Mouse (Mus musculus) hindbrain, postnatal 0 days (tissue): Measurements from ENCODE around the gene Lhx4. TPM values are rescaled to one million over a fixed set of nuclear protein-coding genes. Genes with fewer than 3 reads are reported as not detected.

Experiments used
- ATAC-seq: fragments of 200-750 bp; cut with Nextera tagmentation; 2 replicates; pipeline ENCODE4 v1.8.0; 2017; ENCODE audit warnings: mild to moderate bottlenecking, moderate TSS enrichment, moderate library complexity
- DNase-seq: peaks from one replicate; pipeline ENCODE4 v3.0.0-alpha.2; 2015; ENCODE audit warnings: low spot score
- H3K27ac ChIP-seq: fragments of 300-500 bp; sonication (generic); 2 replicates; pipeline ENCODE4 v1.5.1; 2014; ENCODE audit warnings: mild to moderate bottlenecking
- H3K27me3 ChIP-seq: fragments of 300-500 bp; sonication (generic); 2 replicates; pipeline ENCODE4 v1.6.1; 2014; ENCODE audit warnings: low read length, mixed read lengths; ENCODE audit not compliant: insufficient read depth
- H3K36me3 ChIP-seq: fragments of 300-500 bp; sonication (generic); 2 replicates; pipeline ENCODE4 v1.6.1; 2014; ENCODE audit warnings: low read length, mixed read lengths; ENCODE audit not compliant: insufficient read depth
- H3K4me1 ChIP-seq: fragments of 300-500 bp; sonication (generic); 2 replicates; pipeline ENCODE4 v1.6.1; 2014; ENCODE audit warnings: antibody characterized with exemption, low read length, mixed read lengths; ENCODE audit not compliant: insufficient read depth
- H3K4me2 ChIP-seq: fragments of 300-500 bp; sonication (generic); 2 replicates; pipeline ENCODE4 v1.6.1; 2014; ENCODE audit warnings: low read depth, mild to moderate bottlenecking, low read length, moderate library complexity, mixed read lengths
- H3K4me3 ChIP-seq: fragments of 300-500 bp; sonication (generic); 2 replicates; pipeline ENCODE4 v1.5.1; 2014; ENCODE audit warnings: low read length
- H3K9ac ChIP-seq: fragments of 300-500 bp; sonication (generic); replicated peaks from 2 replicates; pipeline ENCODE4 v1.6.1; 2014; ENCODE audit warnings: mild to moderate bottlenecking, low read length, moderate library complexity, mixed read lengths
- H3K9me3 ChIP-seq: fragments of 300-500 bp; sonication (generic); 2 replicates; pipeline ENCODE4 v1.6.1; 2016; ENCODE audit warnings: low read length, mixed read lengths
- CTCF ChIP-seq: IDR thresholded peaks from 2 replicates; pipeline ENCODE4 v1.5.1; 2016; ENCODE audit warnings: antibody characterized with exemption, control low read depth, low read depth
- WGBS: fragments of 180-500 bp; shearing (Covaris S2); extraction: QIAGEN DNeasy Blood & Tissue Kit; methylation state at CpG from one replicate; pipeline ENCODE4 v1.1.7; 2014; 5-methylcytosine and 5-hydroxymethylcytosine counted together
- polyA plus RNA-seq: library from polyadenylated mRNA; unstranded; fragments of >200 nt; fragmentation: Nextera tagmentation; extraction: Ambion mirVana; gene quantifications from 2 replicates; pipeline ENCODE4 v1.2.1, GENCODE M21; 2015
- total RNA-seq: library from RNA; depleted of rRNA; stranded (reverse); fragments of >200 nt; gene quantifications from 2 replicates; pipeline ENCODE4 v1.2.3, GENCODE M21; 2014

The Lhx4 gene
- total and polyA plus RNA-seq, 2 experiments from 2014 or later, result 1.8 to 4.3 TPM

DNA sequence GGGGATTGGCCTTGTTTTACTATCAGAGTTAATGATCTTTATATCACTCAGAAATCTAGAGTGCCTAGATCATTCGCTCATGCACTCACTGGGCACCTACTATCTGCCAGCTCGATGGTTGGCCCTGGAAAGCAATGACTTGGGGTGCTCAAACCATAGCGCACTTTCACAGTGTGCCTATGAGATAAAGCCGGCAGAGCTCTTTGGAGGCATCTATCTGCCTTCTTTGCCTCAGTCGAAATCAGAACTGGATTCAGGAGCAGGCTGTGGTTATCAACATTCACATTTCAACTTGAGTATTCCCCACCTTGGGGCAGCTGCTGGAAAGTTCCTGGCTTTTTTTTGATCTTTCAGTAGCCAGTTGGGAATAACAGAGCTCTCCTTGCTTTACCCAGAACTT is 3.6 kb downstream of the Lhx4 start:
- no peak for ATAC-seq
- no peak overlapping the region for H3K4me3 ChIP-seq
- no peak for DNase-seq
- no peak overlapping the region for H3K9ac ChIP-seq
- no peak overlapping the region for H3K4me2 ChIP-seq
- TF ChIP-seq CTCF, result no peak
- H3K27me3 ChIP-seq, result peaks cover 89% of the 10 kb centered on the region
- no peaks in the 10 kb centered on the region for H3K9me3 ChIP-seq
- 81% methylated on average over 5 of the region's 5 CpGs for WGBS
- no peaks in the 10 kb centered on the region for H3K4me1 ChIP-seq
- H3K36me3 ChIP-seq, result no peaks in the 10 kb centered on the region
- no peak overlapping the region for H3K27ac ChIP-seq

DNA sequence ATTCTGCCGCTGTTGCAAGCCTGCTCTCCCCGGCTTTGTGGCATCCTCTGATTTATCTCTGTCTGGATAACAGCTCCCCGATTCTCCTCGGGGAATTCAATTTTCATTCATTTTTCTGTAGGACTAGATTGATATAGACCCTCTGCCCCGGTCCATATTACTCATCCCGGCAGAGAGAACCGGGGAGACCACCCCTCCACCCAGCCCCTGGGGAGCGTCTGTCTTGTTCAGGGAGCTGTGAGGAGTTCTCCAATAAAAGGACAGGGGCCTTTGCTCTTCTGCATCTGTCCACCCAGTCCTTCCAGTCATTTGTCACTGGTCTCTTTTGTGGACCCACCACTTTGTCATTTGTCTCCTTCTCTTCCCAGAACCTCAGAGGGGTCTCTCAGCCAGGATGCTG is 4.5 kb downstream of the Lhx4 start:
- H3K4me2 ChIP-seq, result no peak overlapping the region
- H3K27me3 ChIP-seq, result peaks cover 89% of the 10 kb centered on the region
- H3K9ac ChIP-seq, result no peak overlapping the region
- 12% methylated on average over 8 of the region's 8 CpGs for WGBS
- no peak overlapping the region for H3K27ac ChIP-seq
- ATAC-seq (no peak), DNase-seq (no peak)
- no peak for TF ChIP-seq CTCF
- peaks cover 5% of the 10 kb centered on the region; the same call in 1 of the 2 replicates for H3K4me1 ChIP-seq
- no peak overlapping the region for H3K4me3 ChIP-seq
- no peaks in the 10 kb centered on the region for H3K36me3 ChIP-seq
- H3K9me3 ChIP-seq, result no peaks in the 10 kb centered on the region

DNA sequence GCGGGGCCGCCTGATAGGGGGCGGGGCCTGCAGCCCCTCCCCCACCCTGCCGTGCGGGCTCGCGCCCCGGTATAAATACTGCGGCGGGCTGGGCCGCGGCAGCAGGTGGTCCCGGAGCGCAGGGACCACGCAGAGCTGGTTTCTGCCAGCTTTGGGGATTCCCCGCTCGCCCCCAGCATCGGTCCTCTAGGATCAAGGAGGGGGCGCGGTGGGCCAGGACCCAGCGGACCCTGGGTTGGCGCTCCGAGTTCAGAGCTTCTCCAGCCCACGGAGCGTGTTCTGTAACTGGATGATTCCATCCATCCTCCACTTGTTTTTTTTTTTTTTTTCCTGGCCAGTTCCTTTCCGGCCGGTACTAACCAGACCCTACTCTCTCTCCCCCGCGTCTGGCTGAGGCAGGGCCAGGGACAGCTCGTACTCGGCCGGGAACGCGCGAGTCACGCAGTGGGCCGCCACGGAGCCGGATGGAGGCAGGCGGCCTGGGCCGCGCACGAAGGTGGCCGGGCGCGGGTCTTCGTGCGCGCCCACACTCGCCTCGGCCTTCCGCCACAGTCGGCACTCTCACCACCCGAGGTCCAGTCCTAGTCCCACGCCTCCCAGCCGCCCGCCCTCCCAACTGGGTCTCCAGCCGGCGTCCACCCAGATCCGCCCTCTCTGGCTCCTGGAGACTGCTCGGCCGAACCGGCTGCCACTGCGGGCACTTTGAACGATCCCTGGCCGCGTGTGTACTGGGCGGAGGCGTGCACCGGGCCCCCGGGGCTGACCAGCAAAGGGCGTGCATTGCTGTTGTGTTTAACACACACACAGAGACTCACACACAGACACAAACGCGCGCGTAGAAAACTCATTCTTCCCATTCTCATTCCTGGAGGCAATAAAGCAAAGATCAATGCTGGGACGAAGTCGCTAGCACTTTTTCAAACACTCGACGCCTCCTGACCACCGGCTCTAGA is 8.8 kb downstream of the Lhx4 start:
- Histone ChIP-seq H3K4me3 (peak overlapping the region; percentile 37), H3K27ac (no peak overlapping the region), H3K4me1 (peaks cover 7% of the 10 kb centered on the region; the same call in 1 of the 2 replicates), H3K9me3 (no peaks in the 10 kb centered on the region), H3K4me2 (peak overlapping the region; percentile 72), H3K9ac (0 out of 2 replicates have a peak overlapping the region, but pooled peaks have one; percentile 17), H3K27me3 (peaks cover 83% of the 10 kb centered on the region), H3K36me3 (no peaks in the 10 kb centered on the region)
- ATAC-seq (peak; percentile 72), DNase-seq (no peak)
- TF ChIP-seq CTCF, result no peak
- 1% methylated on average over 67 of the region's 81 CpGs for WGBS

DNA sequence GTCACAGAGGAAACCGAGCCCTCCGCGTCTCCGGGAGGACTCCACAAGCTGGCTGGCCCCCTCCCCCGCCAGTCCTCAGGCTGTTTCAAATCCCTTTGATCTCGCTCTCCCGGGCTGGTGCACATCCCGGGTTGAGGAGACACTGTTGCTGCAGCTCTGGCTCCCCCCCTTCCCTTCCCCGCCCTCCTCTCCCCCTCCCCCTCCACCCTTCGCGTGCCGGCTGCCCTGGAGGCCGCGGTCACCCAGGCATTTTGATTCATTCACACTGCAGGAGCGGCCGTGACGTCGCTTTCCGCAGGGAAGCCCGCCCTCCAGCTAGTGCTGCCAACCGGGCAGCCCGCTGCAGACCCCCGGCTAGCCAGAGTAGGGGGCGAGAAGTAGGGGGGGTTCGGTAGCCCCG is 9.5 kb downstream of the Lhx4 start:
- peak overlapping the region; percentile 72 for H3K4me2 ChIP-seq
- peaks cover 83% of the 10 kb centered on the region for H3K27me3 ChIP-seq
- H3K36me3 ChIP-seq, result no peaks in the 10 kb centered on the region
- no peak overlapping the region for H3K27ac ChIP-seq
- 0 out of 2 replicates have a peak overlapping the region, but pooled peaks have one; percentile 17 for H3K9ac ChIP-seq
- H3K4me3 ChIP-seq, result peak overlapping the region; percentile 37
- H3K4me1 ChIP-seq, result peaks cover 7% of the 10 kb centered on the region; the same call in 1 of the 2 replicates
- under 1% methylated on average over 25 of the region's 26 CpGs for WGBS
- DNase-seq, result peak; percentile 18
- H3K9me3 ChIP-seq, result no peaks in the 10 kb centered on the region
- peak; percentile 55 for ATAC-seq
- TF ChIP-seq CTCF, result no peak

DNA sequence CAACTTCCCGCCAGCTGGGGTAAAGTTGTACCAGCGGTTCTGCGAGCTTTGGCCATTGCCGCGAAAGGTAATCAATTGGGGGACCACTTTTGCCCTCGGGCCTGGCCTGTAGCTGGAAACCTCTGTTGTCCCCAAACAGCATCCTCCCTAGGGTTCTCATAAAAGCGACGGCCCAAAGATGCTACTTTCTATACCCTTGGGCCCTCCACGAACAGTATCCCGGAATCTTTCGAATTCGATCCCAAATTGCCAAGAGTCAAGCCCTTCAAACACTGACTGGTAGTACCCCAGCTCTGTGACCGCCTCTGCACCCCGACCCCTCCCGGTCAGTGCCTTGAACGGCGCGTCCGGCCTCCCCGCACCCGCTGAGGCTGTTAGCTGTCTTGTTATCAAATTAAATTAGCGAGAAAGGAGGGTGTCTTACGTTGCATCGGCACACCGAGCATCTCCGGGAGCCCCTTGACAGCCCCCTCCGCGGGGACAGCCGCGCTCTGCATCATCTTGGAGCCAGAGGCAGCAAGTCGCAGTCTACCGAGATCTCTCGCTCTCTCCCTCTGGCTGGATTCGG is 10.0 kb downstream of the Lhx4 start:
- no peak for DNase-seq
- Histone ChIP-seq H3K36me3 (no peaks in the 10 kb centered on the region), H3K4me1 (peaks cover 7% of the 10 kb centered on the region; the same call in 1 of the 2 replicates), H3K4me2 (peak overlapping the region; percentile 72), H3K9ac (no peak overlapping the region), H3K27ac (no peak overlapping the region), H3K9me3 (no peaks in the 10 kb centered on the region), H3K4me3 (peak overlapping the region; percentile 37), H3K27me3 (peaks cover 81% of the 10 kb centered on the region)
- ATAC-seq, result no peak
- TF ChIP-seq CTCF, result no peak
- WGBS, result under 1% methylated on average over 34 of the region's 34 CpGs

DNA sequence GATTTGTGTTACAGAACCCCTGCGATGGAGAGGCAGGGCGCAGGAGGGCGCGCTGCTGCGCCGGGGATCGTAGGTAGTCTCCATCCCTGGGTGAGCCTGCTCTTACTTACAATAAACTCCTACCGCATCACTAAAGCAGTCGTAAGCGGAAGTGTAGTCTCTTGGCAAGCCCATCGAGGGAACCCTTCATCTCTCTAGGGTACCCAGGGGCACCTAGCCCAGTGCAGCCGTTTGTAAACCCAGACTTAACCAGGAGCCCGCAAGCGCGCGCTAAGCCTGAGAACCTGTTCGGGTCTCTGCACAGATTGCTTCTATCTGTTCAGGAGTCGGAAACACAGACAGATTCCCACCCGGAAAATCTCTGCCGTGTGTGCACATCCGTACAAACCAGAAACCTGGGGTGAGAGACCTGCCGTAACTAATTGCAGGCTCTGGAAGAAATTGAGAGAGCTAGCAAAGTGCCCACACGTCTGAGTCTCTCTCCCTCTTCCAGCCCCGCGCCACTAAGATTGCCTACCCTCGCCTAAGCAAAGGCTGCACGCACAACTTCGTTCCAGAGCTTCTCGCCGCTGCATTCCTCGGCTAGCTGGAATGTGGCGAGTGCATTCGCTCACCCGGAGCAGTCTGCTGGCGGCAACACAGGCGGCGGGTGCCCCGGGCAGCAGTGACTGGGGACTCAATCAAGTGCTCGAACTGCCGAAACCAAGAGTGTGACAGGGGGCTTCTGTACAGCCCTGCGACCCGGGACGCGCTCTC is 10.7 kb downstream of the Lhx4 start:
- peak; percentile 23 for DNase-seq
- Histone ChIP-seq H3K4me1 (peaks cover 7% of the 10 kb centered on the region; the same call in 1 of the 2 replicates), H3K4me2 (peak overlapping the region; percentile 72), H3K36me3 (no peaks in the 10 kb centered on the region), H3K9me3 (no peaks in the 10 kb centered on the region), H3K27ac (no peak overlapping the region), H3K27me3 (peaks cover 81% of the 10 kb centered on the region), H3K9ac (no peak overlapping the region), H3K4me3 (peak overlapping the region; percentile 37)
- 0 out of 2 replicates have a peak, but pooled peaks have one; percentile 16 for TF ChIP-seq CTCF
- ATAC-seq, result no peak
- under 1% methylated on average over 44 of the region's 44 CpGs for WGBS
